Mouse (Mus musculus) fat pad, adult 2 months (tissue): ENCODE results near the gene P2ry10b.

Experiments used
- DNase-seq: peaks from one replicate; pipeline ENCODE4 v3.0.0-alpha.2; 2011; ENCODE audit warnings: low read depth, low spot score; ENCODE audit errors: extremely low read depth

Gene P2ry10b

DNA sequence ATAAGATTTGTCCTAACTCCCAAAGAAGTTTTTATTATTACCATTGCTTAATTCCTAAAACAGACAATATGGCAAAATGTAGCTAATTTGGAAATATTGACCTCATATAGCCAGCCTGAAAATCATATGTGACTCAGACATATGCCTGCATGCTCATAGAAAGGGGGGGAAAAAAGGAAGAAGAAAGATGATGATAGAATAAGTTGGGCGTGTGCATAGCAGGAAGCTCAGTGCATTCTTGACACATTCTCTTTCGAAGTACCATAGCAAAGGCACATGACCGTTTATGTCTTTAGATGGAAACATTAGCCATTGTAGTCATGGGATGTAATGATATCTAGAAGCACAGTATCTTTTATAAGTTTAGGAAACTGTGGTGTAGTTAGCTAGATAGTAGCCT lies at the start of gene P2ry10b:
Gene P2ry10b, plus strand, starts transcription at position 247 of the 400 bp plus-strand sequence.
- DNase-seq, result no peak

DNA sequence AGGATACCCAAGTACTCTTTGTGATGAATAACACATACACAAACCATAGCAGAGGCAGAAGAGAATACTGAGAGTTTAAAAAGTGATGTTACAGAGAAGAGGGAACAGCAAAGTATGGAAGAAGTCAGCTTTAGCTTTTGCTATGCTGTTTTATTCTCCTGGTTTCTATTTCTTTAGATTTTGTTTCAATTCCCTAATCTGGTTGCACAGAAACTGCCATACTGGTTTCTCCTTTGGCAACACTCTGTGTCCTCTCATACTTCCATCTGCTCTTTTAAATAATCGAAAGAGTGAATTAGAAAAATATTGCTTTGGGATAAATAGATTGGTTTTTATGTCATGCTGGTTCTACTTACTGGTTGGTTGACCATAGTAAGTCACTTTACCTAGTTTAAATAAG lies 32.4 kb upstream of the P2ry10b start:
- no peak for DNase-seq

DNA sequence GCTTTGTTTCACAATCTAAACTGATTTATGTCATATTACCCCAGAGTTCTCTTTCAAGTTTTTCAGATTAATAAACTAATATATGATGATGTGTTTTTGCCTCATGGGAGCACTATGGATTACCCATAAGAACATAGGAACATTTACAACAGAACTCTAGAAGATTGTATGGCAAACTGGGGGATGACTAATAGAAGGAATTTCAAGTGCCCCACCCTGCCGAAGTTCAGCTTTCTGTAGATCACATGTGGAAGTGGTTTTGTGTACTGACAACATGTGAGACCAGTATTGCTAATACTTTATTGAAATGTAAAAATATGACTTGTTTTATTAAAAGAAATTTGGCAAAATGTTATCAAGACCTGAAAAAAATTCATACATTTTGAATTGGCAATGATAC lies 31.7 kb upstream of the P2ry10b start:
- no peak for DNase-seq

DNA sequence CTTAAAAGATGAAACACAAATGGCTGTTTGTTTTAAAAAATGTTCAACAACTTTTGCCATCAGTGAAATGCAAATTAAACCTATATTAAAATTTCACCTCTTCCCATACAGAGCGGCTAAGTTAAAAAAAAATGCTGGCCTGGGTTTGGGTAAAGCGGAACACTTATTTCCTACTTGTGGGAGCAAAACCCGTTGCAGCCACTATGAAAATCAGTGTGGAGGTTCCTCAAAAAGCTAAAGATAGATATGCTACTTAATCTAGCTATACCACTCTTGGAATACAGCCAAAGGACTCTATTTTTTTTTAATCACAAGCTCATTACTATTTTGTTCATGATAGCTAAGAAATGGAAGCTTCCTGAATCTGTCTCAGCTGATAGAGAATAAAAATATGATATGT lies 5.5 kb upstream of the P2ry10b start:
- DNase-seq, result no peak

DNA sequence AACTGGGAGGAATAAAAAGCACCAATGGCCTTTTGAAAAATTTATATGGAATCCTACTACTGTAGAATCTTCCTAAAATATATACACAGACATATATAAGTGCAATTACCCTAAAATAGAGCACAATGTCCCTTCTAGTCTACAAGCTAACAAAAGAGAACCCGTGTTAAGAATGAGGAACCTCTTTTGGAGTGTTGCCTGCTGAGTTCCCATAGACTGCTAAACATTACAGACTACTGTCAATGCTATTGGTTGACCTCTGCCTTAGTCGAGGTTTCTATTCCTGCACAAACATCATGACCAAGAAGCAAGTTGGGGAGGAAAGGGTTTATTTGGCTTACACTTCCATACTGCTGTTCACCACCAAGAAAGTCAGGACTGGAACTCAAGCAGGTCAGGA lies 4.8 kb upstream of the P2ry10b start:
- DNase-seq, result no peak

DNA sequence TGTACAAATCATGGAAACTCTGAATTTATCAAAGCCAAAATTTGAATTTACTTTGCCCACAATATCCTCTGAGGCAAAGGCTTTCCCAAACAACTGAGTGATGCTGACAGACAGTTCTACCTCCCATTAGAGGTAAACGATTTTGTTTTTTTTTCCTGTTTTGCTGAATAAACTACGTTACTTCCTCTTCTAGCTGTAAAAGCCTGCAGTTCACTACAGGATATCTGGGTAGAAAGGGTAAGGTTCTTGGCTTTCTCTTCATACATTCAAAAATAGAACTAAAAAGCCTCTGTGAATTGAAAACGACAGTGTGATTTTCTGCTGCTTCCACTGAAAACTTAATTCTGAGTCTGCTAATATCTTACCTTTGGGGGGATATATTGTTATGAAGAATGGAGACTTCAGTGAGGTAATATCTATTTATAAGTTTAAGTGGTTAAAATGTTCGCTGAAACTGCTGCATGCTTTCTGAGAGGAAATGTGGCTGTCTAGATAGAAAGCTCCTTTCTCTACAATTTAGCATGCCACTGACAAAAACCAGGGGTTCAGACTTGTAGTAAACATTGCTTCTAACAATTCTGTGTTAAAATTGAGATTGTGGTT lies 765 bp downstream of the P2ry10b start:
- DNase-seq, result no peak

DNA sequence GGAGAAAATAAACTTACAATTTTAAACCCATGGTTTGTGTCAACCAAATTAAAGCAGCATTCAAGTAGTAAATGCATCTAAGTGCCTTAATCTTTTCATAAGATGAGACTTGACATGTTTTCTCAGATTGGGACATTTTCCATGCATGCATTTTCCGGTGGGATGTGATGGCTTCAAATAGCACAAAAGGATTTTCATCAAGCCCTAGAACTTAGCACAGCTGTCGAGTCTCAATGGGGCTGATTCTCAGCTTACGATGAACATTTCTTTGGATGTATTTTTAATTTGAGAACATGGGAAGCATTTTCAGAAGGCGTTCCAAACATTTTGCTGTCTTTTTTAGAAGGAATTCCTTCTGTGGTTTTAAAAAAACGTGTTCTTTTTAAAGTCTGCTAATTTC lies 1.3 kb downstream of the P2ry10b start:
- DNase-seq, result no peak

DNA sequence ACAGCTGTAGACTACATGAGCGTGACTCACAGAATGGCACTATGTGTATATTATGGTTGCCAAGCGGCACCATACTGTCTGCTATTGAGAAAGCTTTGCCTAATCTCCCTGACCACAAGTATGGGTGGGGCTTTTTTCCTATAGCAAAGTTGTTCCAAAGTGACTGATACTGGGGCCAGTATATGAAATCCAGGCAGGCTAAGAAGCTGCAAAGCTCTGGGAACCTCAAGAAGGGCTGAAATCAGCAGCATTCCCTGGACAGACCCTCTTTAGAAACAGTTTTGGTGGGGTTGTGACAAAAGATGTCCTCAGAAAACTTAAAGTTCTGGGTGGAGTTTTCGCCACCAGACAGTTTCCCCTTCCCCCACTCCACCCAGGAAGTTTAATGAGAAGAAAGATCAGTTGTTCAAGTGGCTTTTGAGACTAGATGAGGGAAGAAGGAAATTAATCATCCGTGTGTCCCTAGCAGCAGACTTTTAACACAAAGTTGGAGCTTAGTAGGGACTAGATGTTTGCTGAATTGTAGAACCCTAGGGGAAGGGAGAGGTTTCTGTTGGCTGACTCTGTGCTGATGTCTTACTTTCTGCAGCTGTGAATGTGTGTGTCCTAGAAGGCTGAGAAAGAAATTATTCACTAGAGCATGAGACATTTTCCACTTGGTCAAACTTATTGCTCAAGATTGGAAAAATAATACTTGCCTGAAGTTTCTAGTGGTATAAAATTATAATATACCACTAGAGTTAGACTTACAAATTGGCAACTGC lies 2.2 kb downstream of the P2ry10b start:
- no peak for DNase-seq

DNA sequence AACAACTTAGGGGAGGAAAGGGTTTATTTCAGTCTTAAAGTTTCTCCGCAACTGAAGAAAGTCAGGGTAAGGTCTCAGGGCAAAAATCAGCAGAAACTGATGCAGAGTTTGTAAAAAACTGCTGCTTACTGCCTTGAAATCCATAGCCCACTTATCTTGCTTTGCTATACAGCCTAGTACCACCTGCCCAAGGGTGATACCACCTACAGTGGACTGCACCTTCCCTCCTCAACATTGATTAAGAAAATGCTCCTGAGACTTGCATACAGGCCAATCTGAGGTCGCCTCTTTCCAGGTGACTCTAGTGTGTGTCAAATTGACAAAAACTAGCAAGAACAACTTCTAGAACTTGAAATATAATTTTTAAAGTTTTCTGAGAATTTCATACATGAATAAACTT lies 7.3 kb downstream of the P2ry10b start:
- no peak for DNase-seq

DNA sequence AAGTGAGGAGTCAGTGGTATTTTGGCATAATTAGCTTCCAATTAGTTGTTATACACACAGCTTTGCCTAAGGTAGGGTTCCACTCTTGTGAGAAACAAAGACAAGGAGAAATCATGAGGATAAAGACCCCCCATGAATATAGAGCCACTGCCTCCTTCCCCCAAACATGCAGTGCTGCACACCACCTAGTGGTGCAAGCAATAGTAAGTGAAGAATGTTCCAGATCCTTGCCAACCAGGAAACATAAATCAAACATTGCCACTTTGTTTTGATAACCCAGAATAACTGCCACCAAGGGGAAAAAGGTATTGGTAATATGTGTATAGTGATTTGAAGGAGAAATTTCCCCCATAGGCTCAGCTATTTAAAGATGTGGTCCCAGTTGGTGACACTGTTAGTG lies 11.8 kb downstream of the P2ry10b start:
- no peak for DNase-seq

DNA sequence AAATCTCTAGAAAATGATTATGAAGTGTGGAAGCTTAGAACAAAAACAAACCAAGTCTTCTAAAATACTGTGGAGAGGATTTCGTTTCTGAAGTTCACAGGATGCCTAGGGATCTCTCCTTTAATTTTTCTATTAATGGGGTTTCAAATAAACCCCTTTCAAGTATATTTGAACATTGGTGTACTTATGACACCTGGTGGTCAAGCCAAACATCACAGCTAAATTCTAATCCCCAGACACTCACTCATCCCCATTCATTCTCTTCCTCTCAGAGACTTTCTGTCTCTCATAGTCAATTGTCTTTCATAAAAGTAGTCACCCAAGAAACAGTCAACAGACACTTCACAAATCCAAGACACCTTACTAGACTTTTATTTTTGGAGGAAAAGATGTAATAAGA lies 19.6 kb downstream of the P2ry10b start:
- DNase-seq, result no peak

DNA sequence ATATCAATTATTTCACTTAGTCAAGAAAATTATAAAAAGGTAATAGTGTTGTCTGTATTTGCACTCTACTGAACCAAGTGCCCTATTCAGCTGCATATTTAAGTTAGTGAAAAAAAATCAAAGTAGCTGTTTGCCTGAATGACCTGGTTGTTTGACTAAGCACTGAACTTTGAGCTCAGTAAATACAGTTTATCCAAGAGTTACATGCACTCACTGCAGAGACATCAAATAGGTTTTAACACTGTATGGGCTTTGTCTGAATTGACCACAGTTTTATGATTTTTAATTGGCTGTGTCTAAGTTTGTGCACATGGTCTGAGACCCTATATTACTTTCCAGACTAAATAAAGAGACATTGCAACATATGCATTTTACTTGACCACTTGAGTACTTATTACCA lies 20.4 kb downstream of the P2ry10b start:
- no peak for DNase-seq

DNA sequence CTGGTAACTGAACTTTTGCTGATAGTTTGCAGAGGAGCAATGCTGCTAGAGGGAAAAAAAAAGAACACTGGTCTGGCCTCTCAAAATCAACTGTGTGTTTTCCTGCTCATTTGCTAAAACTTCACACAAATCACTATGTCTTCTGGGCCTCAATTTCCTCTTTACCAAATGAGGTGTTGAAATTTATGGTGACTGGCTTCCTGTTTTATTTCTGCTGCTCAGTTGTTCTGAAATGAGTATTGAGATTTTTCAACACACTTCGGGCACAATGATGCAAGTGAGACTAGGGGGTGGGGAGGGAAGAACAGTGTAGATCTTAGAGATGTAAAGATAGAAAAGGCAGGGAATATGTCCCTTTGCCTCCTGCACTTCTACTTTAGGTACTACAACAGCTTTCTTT lies 30.0 kb downstream of the P2ry10b start:
- no peak for DNase-seq

DNA sequence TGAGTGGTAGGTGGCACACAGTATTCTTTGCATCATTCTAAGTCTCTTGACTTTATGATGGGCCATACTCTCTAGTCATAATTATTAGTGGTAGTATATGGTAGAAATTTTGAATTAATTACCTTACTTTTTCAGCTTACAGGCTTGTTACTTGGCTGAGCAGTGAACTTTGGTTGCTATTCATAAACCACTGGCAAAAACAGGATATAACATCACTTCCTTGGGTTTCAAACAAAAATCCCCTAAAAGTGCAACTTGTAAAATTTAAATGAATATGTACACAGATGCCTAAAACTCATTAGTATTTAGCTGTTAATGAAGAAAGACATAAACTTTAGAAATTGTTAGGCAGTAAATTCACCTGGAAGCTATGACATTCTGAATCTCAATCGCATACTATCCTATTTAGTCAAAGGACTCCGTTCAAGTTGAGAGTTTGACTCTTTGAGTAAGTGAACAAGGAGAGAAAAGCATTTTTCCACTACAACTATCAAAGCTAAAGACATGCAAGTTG lies 68.9 kb downstream of the P2ry10b start:
- DNase-seq, result no peak
